Mouse (Mus musculus): ENCODE measurements at regions not wholly inside any gene's neighbourhood (a gene's known extent, or its start where the extent isn't known, plus 50 kb on each side); places are given as distances from the start of the nearest gene placed in this dataset.

DNA sequence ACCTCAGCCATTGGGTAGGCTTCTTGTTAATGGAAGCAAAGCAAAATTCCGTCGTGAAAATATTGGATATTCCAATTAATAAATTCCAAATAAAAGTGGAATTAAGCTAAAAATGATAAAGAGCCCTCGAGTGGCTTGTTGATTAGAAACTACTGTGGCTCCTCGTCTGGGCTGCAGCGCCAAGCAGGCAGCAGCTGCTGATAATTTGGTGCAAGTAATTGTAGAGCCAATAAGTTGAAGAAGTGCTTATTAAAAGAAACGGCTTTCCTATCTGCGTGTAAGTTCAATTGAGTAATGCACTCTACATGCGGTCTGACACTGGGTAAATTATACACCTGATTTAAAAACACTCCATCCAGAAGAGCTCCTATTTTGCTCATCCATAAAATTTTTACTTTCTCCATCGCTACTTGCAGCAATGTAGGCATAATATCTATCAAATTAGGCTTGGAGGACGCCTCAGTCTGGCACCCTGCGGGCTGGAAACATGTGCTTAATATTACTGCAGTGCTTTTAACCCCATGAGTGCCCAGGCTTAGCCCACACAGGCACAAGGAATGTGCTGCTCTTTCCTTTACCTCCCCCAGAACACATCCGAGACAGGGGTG, 171.7 kb upstream of the Dnajc19 start:
- Histone ChIP-seq H3K4me3 (no peak overlapping the region), H3K27ac (no peak overlapping the region)
- no peak for DNase-seq (ENCODE audit: extremely low spot score in 1 of 2, low spot score in 2 of 2)
- intact Hi-C loops (cut with DNase I), result no loop called here
- TF ChIP-seq CTCF (IDR thresholded peaks at IDR 0.05), result no peak

- no peak for TF ChIP-seq CTCF (IDR thresholded peaks at IDR 0.05)
- intact Hi-C loops (cut with DNase I), result no loop called here
- DNase-seq (ENCODE audit: extremely low spot score in 1 of 2, low spot score in 2 of 2), result no peak
Measured at GRCm38 (mm10) chr3:34242126-34242525, 161.0 kb upstream of the Dnajc19 start.

DNA sequence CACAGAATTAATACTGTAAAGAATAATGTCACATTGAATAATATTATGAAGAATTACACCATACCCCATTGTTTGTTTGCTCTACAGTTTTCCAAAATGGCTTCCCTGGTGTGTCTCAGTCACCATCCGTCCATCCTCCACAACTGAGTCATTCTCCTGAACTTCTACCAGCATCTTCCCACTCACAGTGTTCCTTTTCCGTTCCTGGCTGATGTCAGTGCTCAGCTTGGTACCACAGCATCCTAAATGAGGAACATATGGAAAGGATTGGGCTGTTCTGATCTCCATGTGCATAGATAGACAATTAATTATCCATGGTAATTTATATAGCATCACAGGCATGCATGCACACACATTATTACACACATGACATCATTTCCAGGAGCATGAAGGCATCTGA, 158.9 kb upstream of the Dnajc19 start:
- no peak for DNase-seq (ENCODE audit: extremely low spot score in 1 of 2, low spot score in 2 of 2)
- Histone ChIP-seq H3K27ac (no peak overlapping the region), H3K4me3 (no peak overlapping the region)
- no peak for TF ChIP-seq CTCF (IDR thresholded peaks at IDR 0.05)
- intact Hi-C loops (cut with DNase I), result loop anchor here (10.0 kb wide), 1 partner anchor 1105 kb away; no protein-coding TSS in a partner anchor

More at GRCm38 (mm10) chr3:34242126-34242525, 161.0 kb upstream of the Dnajc19 start:
- Histone ChIP-seq H3K27ac (no peak overlapping the region), H3K4me3 (no peak overlapping the region)

DNA sequence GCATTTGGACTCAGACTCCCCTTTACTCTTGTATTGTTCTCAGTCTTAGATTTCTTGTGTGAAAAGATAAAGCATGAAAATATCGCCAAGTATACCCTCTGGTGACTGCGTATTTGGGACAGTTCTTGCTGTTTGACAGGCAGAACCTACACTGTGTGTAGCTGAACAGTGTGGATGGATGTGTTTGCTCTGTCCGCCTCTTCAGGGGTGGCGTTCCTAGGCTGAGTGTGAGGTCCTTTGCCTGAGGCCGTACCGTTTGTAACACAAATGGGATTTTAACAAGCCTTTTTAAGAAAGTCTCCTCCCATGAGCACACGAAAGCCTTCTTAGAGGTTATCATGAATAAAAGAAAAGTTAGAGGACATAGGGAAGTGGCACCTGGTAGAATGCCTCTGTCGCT, 153.3 kb upstream of the Dnajc19 start:
- H3K4me3 ChIP-seq, result no peak overlapping the region
- DNase-seq (ENCODE audit: extremely low spot score in 1 of 2, low spot score in 2 of 2), result no peak
- intact Hi-C loops (cut with DNase I), result loop anchor here (5.0 to 10.0 kb wide), 2 partner anchors 1110 to 1338 kb away; no protein-coding TSS in a partner anchor
- H3K27ac ChIP-seq, result no peak overlapping the region
- no peak for TF ChIP-seq CTCF (IDR thresholded peaks at IDR 0.05)

DNA sequence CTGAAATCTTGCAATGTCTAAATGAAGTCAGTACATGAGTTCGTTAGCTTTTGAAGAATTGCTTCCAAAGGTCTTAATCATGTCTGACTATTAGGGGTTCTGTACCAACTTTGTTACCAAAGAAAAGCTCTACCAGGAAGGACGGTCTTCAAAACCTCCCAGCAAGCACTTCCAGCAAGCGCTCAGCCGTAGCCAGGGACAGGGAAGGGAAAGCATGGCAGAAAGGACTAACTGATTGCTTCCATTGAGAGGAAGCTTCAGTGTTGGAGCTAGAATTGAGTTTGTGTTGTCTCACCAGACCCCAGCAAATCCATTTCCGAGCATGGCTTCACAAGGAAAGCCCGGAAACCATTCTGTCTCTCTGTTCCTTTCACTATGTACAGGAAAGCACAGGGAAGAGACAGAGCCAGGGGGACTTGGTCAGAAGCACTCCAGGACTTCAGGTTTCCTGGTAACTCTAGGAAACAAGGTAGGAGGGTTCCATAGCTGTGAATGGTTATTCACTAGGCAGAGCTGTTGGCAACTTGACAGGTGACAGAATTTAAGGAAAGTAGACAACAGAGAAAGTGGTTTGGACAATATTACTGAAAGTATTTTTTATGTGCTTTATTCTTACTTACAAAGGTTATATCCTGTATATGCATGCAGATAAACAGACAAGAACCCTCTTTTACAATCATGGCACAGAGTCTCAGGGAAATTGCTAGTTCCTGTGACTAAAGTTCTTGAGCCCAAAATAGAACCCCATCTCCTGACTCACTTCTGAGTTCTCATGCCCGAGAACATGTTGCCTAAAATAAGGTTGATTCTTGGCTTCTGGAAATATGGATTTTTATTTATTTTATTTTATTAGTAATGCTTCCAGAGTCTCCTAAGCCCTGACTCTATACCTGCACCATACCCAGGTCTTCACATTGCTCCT, 151.5 kb upstream of the Dnajc19 start:
- no peak for DNase-seq (ENCODE audit: extremely low spot score in 1 of 2, low spot score in 2 of 2)
- Histone ChIP-seq H3K27ac (peak overlapping the region; percentile 76), H3K4me3 (no peak overlapping the region)
- TF ChIP-seq CTCF (IDR thresholded peaks at IDR 0.05), result no peak
- intact Hi-C loops (cut with DNase I), result loop anchor here (1.0 to 10.0 kb wide), 5 partner anchors 407 to 1340 kb away; no protein-coding TSS in a partner anchor

DNA sequence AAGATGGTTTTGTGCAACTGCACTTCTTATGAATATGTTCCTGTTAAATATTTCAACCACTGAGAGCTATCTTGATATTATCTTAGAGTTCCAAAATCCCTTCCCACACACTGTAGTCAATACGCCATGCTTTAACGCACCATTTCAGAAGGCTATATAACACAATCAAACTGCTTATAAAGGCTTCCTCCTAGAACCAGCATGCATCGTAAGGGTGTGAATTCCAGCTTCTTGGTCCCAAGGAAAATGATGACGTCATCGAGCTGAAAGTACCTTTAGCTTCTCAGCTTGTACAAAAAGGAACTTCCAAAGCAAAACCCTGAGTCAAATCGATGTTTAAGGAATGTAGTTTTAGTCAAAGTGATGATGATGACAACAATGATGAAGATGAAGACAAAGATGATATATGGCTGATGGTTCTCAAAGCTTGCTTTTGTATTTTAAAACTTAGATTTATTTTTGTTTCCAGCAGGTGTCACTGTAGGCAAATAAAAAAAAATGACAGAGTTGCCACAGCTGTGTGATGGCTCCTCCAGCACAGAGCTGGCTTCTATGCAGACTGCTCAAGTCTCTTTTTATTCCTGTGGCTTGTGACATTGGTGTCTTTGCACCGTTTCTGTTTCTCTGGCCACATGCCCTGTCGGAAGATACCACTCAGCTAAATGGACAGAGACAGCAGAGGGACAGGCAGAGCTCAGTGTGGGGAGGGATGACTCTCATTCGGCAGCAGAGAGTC, 150.6 kb upstream of the Dnajc19 start:
- intact Hi-C loops (cut with DNase I), result loop anchor here (1.0 to 10.0 kb wide), 5 partner anchors 408 to 1341 kb away; no protein-coding TSS in a partner anchor
- H3K4me3 ChIP-seq, result no peak overlapping the region
- peak overlapping the region; percentile 76; the same call in 1 of the 2 replicates for H3K27ac ChIP-seq
- peak; percentile 21 to 26 for DNase-seq (ENCODE audit: extremely low spot score in 1 of 2, low spot score in 2 of 2)
- TF ChIP-seq CTCF (IDR thresholded peaks at IDR 0.05), result peak; percentile 56

DNA sequence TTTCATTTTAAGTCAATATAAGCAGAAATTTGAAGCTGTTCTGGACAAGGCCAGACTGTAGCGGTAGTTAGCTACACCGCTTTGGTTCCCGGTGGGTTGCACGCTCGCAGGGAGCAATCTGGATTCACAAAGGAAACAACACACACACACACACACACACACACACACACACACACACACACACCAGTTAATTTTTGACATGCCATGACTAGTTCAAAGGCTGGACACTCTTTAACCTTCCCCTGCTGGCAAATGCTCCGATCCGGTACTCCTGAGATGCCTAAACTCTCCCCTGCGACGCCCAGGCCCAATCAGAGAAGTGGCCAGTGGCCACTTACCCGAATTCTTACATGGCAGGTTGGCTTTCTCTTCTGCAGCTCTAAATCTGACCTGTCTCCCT, 141.2 kb upstream of the Dnajc19 start:
- TF ChIP-seq CTCF (IDR thresholded peaks at IDR 0.05), result no peak
- intact Hi-C loops (cut with DNase I), result no loop called here
- Histone ChIP-seq H3K27ac (no peak overlapping the region), H3K4me3 (no peak overlapping the region)
- no peak for DNase-seq (ENCODE audit: extremely low spot score in 1 of 2, low spot score in 2 of 2)

DNA sequence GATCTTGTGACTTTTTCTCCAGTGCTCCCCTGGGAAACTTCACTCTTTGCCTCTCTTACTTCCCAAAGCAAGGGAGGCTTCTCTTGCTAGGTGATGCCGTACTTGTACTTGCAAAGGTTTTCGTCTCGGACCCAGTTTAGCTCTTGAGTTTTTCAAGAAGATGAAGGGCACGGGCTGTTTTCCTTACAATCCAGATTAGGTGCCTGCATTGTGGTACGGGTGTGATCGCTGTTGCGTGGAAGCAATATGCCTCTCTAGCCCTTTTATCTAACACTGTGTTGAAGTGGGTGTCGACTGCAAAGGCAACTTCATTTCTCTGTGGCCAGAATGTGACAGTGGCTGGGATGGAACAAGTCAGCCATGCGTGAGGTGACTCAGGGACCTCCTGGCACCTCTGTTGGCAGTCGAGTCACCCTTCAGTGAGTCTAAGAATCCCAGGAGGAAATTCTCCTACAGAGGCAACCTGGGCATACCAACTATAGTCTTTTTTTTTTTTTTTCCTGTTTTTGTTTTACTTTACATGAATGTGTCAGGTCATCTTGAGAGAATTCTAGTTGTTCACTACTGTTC, 138.7 kb upstream of the Dnajc19 start:
- H3K27ac ChIP-seq, result no peak overlapping the region
- H3K4me3 ChIP-seq, result no peak overlapping the region
- DNase-seq (ENCODE audit: extremely low spot score in 1 of 2, low spot score in 2 of 2), result no peak
- TF ChIP-seq CTCF (IDR thresholded peaks at IDR 0.05), result no peak
- intact Hi-C loops (cut with DNase I), result loop anchor here (10.0 kb wide), 1 partner anchor 365 kb away; no protein-coding TSS in a partner anchor

DNA sequence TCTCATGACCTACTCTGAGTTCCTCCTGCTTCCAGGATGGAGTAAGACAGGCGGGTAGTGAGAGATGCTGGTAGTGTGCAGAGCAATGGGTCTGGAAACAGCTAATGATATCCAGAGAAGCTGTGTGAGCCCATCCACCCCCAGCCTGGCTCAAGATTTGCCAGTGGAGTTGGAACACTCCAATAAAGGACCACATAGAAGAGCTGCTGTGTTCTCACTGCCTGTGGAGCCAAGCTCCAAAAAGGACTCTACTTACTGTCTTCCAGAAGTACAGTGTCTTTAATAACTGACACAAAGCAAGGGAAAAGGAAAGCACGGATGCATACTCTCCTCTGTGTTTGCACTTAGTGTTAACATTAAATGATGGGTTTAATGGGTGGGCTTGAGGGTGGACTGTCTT, 138.0 kb upstream of the Dnajc19 start:
- no peak for DNase-seq (ENCODE audit: extremely low spot score in 1 of 2, low spot score in 2 of 2)
- H3K27ac ChIP-seq, result no peak overlapping the region
- H3K4me3 ChIP-seq, result no peak overlapping the region
- intact Hi-C loops (cut with DNase I), result loop anchor here (10.0 kb wide), 1 partner anchor 364 kb away; no protein-coding TSS in a partner anchor
- TF ChIP-seq CTCF (IDR thresholded peaks at IDR 0.05), result no peak

DNA sequence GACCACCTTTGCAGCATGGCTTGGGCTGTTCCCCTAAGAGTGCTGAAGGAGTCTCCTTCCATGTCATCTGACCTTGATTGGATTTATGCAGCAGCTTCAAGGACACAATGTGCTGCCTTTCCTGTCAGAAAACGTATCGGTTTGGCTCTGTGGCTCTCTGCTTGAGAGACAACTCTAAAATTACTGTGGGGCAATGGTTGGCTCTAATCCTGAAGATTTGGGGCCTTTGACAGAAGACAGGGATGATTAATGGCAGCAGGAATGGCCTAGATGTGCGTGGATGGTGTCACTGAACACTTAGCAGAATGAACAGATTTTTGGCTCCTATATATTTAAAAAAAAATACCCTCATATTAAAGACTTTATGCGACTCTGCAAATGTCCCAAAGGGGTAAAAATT, 136.8 kb upstream of the Dnajc19 start:
- DNase-seq (ENCODE audit: extremely low spot score in 1 of 2, low spot score in 2 of 2), result no peak
- intact Hi-C loops (cut with DNase I), result loop anchor here (10.0 kb wide), 1 partner anchor 363 kb away; no protein-coding TSS in a partner anchor
- Histone ChIP-seq H3K27ac (no peak overlapping the region), H3K4me3 (no peak overlapping the region)
- no peak for TF ChIP-seq CTCF (IDR thresholded peaks at IDR 0.05)

DNA sequence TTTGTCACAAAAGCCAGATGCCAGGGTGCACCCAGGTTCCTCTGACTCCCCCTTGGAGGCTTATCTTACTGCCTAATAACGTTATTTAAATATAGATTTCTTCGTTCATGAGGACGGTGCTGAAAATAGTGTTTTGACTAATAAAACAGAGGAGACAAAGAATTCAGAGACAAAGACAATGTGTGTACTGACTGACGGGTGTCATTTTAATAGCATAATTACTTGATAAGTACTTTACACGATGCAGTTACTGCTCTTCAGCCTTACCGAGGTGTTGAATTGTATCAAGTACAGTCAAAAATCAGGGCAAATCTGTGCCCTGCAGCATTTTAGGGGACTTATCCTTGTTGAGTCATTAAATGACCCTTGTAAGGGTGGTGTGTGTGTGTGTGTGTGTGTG, 133.1 kb upstream of the Dnajc19 start:
- intact Hi-C loops (cut with DNase I), result loop anchor here (10.0 kb wide), 1 partner anchor 359 kb away; no protein-coding TSS in a partner anchor
- DNase-seq (ENCODE audit: extremely low spot score in 1 of 2, low spot score in 2 of 2), result no peak
- Histone ChIP-seq H3K4me3 (no peak overlapping the region), H3K27ac (no peak overlapping the region)
- no peak for TF ChIP-seq CTCF (IDR thresholded peaks at IDR 0.05)

Measured in left cerebral cortex, adult 2 months (tissue).